Mouse (Mus musculus) bone marrow, adult 2 months (tissue): ENCODE measurements at regions not wholly inside any gene's neighbourhood (a gene's known extent, or its start where the extent isn't known, plus 50 kb on each side); places are given as distances from the start of the nearest gene placed in this dataset.

Experiments
- H3K27ac ChIP-seq: fragments of 200-500 bp; 2 replicates; pipeline ENCODE4 v1.5.1; 2012; ENCODE audit warnings: low read depth, mild to moderate bottlenecking, control low read depth, inconsistent platforms, low read length; ENCODE audit not compliant: control insufficient read depth, poor library complexity, insufficient read depth
- H3K4me1 ChIP-seq: fragments of 200-500 bp; 2 replicates; pipeline ENCODE4 v1.6.1; 2011; ENCODE audit warnings: low read length; ENCODE audit not compliant: control insufficient read depth, insufficient read depth
- H3K4me3 ChIP-seq: fragments of 200-500 bp; replicated peaks from 2 replicates; pipeline ENCODE3; 2011; ENCODE audit warnings: mild to moderate bottlenecking, low read depth, low read length, control low read depth; ENCODE audit not compliant: control insufficient read depth
- CTCF ChIP-seq: fragments of 200-500 bp; IDR thresholded peaks from 2 replicates; pipeline ENCODE4 v1.5.1; 2011; ENCODE audit warnings: low read length, control low read depth; ENCODE audit not compliant: control insufficient read depth, insufficient read depth
- POLR2A ChIP-seq: fragments of 200-500 bp; IDR thresholded peaks from 2 replicates; pipeline ENCODE4 v1.6.1; 2011; ENCODE audit warnings: low read depth, mild to moderate bottlenecking, control low read depth, low read length, borderline replicate concordance; ENCODE audit not compliant: control insufficient read depth
- WGBS: fragments of 180-500 bp; shearing (Covaris S2); methylation state at CpG from one replicate; pipeline ENCODE4 v1.1.7; 2018; 5-methylcytosine and 5-hydroxymethylcytosine counted together

- H3K27ac ChIP-seq, result no peak overlapping the region
- no peak overlapping the region for H3K4me3 ChIP-seq
- no peaks in the 10 kb centered on the region for H3K4me1 ChIP-seq
- WGBS, result 89% methylated on average over 7 of the region's 7 CpGs
- TF ChIP-seq POLR2A, result no peak
- no peak for TF ChIP-seq CTCF
Measured at GRCm38 (mm10) chr19:56086413-56087083, 200.4 kb upstream of the Habp2 start.

DNA sequence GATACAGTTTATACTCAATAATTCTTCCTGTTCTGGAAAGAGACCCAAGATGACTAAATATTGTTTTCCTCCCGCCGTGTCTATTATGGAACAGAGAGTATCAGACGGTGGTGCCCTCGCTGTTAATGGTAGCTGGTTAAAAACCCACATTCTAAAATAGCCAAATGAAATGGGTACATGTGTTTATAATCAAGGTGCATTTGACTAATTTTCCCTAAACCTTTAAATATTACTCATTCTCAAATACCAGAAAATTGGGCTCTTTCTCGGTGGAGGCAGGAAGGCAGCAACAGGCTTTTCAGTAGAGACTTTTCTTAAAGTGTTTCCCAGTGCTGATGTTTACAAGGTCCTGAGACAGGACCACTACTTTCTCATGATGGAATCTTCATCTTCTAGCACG lies 199.8 kb upstream of the Habp2 start:
- Histone ChIP-seq H3K27ac (no peak overlapping the region), H3K4me1 (no peaks in the 10 kb centered on the region), H3K4me3 (no peak overlapping the region)
- WGBS, result 79% methylated on average over 6 of the region's 6 CpGs
- TF ChIP-seq CTCF, result no peak

GRCm38 (mm10) chr19:56089795-56090375 lies 197.1 kb upstream of the Habp2 start:
- TF ChIP-seq POLR2A (no peak), CTCF (no peak)
- Histone ChIP-seq H3K27ac (no peak overlapping the region), H3K4me3 (no peak overlapping the region), H3K4me1 (no peaks in the 10 kb centered on the region)
- WGBS, result 88% methylated on average over 17 of the region's 17 CpGs

GRCm38 (mm10) chr19:56091581-56091980 lies 195.4 kb upstream of the Habp2 start:
- no peak for TF ChIP-seq CTCF
- no peak for TF ChIP-seq POLR2A
- WGBS, result 83% methylated on average over 5 of the region's 5 CpGs
- no peak overlapping the region for H3K27ac ChIP-seq
- no peak overlapping the region for H3K4me3 ChIP-seq
- H3K4me1 ChIP-seq, result no peaks in the 10 kb centered on the region

- TF ChIP-seq CTCF (no peak), POLR2A (no peak)
- Histone ChIP-seq H3K4me3 (no peak overlapping the region), H3K4me1 (no peaks in the 10 kb centered on the region), H3K27ac (no peak overlapping the region)
- 79% methylated on average over 6 of the region's 6 CpGs for WGBS
Measured at GRCm38 (mm10) chr19:56095873-56096272, 191.1 kb upstream of the Habp2 start.

- no peak for TF ChIP-seq POLR2A
- TF ChIP-seq CTCF, result no peak
- Histone ChIP-seq H3K27ac (no peak overlapping the region), H3K4me1 (no peaks in the 10 kb centered on the region), H3K4me3 (no peak overlapping the region)
- 89% methylated on average over 9 of the region's 9 CpGs for WGBS
Measured at GRCm38 (mm10) chr19:56099725-56100124, 187.2 kb upstream of the Habp2 start.

DNA sequence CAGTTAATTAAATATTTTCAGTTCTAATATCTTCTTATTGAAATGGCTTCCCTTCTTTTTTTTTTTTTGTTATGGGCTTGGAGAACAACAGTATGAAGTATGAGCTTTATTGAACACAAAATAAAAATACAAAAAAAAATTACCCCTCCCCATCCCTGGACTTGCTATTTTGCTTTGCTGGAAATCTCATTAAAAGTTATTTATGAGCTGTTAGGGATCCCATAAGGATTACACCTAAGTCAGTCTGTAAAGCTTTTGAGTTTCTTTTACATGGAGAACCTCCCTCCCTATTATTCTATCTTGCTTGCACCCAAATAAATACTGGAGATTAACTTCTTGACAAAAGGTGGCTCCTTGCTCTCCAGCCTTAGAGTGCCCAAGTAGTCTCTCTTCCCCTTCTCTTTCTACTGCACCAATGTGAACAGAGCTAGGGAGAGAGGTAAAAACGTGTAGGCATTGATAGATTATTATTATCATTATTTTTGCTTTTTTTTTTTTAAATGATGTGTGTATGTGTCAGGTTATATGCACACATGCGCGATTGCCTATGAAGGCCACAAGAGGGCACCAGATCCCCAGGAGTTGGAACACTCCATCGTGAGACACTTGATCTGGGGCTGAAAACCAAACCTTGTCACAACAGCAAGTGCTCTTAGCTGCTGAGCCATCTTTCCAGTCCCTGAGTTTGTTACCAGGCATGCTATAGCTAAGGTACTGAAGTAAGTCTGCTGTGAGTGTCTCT lies 186.6 kb upstream of the Habp2 start:
- Histone ChIP-seq H3K4me3 (no peak overlapping the region), H3K27ac (no peak overlapping the region), H3K4me1 (no peaks in the 10 kb centered on the region)
- 68% methylated on average over 4 of the region's 4 CpGs for WGBS
- TF ChIP-seq CTCF, result peak; percentile 25; the same call in 1 of the 2 replicates
- TF ChIP-seq POLR2A, result no peak

GRCm38 (mm10) chr19:56102454-56103080 lies 184.4 kb upstream of the Habp2 start:
- TF ChIP-seq CTCF (no peak), POLR2A (no peak)
- H3K27ac ChIP-seq, result no peak overlapping the region
- WGBS, result 85% methylated on average over 7 of the region's 7 CpGs
- H3K4me1 ChIP-seq, result no peaks in the 10 kb centered on the region
- no peak overlapping the region for H3K4me3 ChIP-seq
